Mouse (Mus musculus): ENCODE results near the gene Gpatch2l. TPM values are rescaled to one million over a fixed set of nuclear protein-coding genes. Genes with fewer than 3 reads are reported as not detected.
A peak's percentile ranks its signal among the peaks of the same experiment; 100 is the strongest.

Gpatch2l gene
- polyA plus RNA-seq (2012; ENCODE audit: insufficient read depth, insufficient read length, missing spikeins), result 6.8 and 8.8 TPM in 2 replicates

GRCm38 (mm10) chr12:86241604-86242536 is at the start of gene Gpatch2l:
TSS of gene Gpatch2l (plus strand) at chr12:86241858.
- Histone ChIP-seq H3K4me3 (ENCODE audit: insufficient read depth, low read depth, low read length) (peak within 1 kb of the TSS; percentile 87), H3K27ac (replicated peaks; ENCODE audit: low read depth, low read length) (peak within 1 kb of the TSS; percentile 86), H3K4me1 (ENCODE audit: control insufficient read depth, insufficient read depth, insufficient read length, low read length) (peaks cover 9% of the 10 kb centered on the region)

GRCm38 (mm10) chr12:86192036-86192449 is 49.6 kb upstream of the Gpatch2l start:
- Histone ChIP-seq H3K27ac (replicated peaks; ENCODE audit: low read depth, low read length) (no peak overlapping the region), H3K4me1 (ENCODE audit: control insufficient read depth, insufficient read depth, insufficient read length, low read length) (no peaks in the 10 kb centered on the region), H3K4me3 (ENCODE audit: insufficient read depth, low read depth, low read length) (no peak overlapping the region)

GRCm38 (mm10) chr12:86196944-86197343 is 44.7 kb upstream of the Gpatch2l start:
- no peaks in the 10 kb centered on the region for H3K4me1 ChIP-seq (ENCODE audit: control insufficient read depth, insufficient read depth, insufficient read length, low read length)
- H3K27ac ChIP-seq (replicated peaks; ENCODE audit: low read depth, low read length), result no peak overlapping the region
- no peak overlapping the region for H3K4me3 ChIP-seq (ENCODE audit: insufficient read depth, low read depth, low read length)

GRCm38 (mm10) chr12:86203443-86204057 is 38.1 kb upstream of the Gpatch2l start:
- H3K27ac ChIP-seq (replicated peaks; ENCODE audit: low read depth, low read length), result no peak overlapping the region
- no peaks in the 10 kb centered on the region for H3K4me1 ChIP-seq (ENCODE audit: control insufficient read depth, insufficient read depth, insufficient read length, low read length)
- H3K4me3 ChIP-seq (ENCODE audit: insufficient read depth, low read depth, low read length), result no peak overlapping the region

- no peaks in the 10 kb centered on the region for H3K4me1 ChIP-seq (ENCODE audit: control insufficient read depth, insufficient read depth, insufficient read length, low read length)
- H3K4me3 ChIP-seq (ENCODE audit: insufficient read depth, low read depth, low read length), result no peak overlapping the region
- H3K27ac ChIP-seq (replicated peaks; ENCODE audit: low read depth, low read length), result no peak overlapping the region
Observed at GRCm38 (mm10) chr12:86211099-86211520, 30.5 kb upstream of the Gpatch2l start.

GRCm38 (mm10) chr12:86212693-86213470 is 28.8 kb upstream of the Gpatch2l start:
- Histone ChIP-seq H3K27ac (replicated peaks; ENCODE audit: low read depth, low read length) (no peak overlapping the region), H3K4me1 (ENCODE audit: control insufficient read depth, insufficient read depth, insufficient read length, low read length) (no peaks in the 10 kb centered on the region), H3K4me3 (ENCODE audit: insufficient read depth, low read depth, low read length) (no peak overlapping the region)

- no peak overlapping the region for H3K4me3 ChIP-seq (ENCODE audit: insufficient read depth, low read depth, low read length)
- no peaks in the 10 kb centered on the region for H3K4me1 ChIP-seq (ENCODE audit: control insufficient read depth, insufficient read depth, insufficient read length, low read length)
- no peak overlapping the region for H3K27ac ChIP-seq (replicated peaks; ENCODE audit: low read depth, low read length)
Observed at GRCm38 (mm10) chr12:86214201-86214600, 27.5 kb upstream of the Gpatch2l start.

GRCm38 (mm10) chr12:86216687-86217421 is 24.8 kb upstream of the Gpatch2l start:
- Histone ChIP-seq H3K4me3 (ENCODE audit: insufficient read depth, low read depth, low read length) (no peak overlapping the region), H3K27ac (replicated peaks; ENCODE audit: low read depth, low read length) (no peak overlapping the region), H3K4me1 (ENCODE audit: control insufficient read depth, insufficient read depth, insufficient read length, low read length) (no peaks in the 10 kb centered on the region)

- Histone ChIP-seq H3K27ac (replicated peaks; ENCODE audit: low read depth, low read length) (no peak overlapping the region), H3K4me3 (ENCODE audit: insufficient read depth, low read depth, low read length) (no peak overlapping the region), H3K4me1 (ENCODE audit: control insufficient read depth, insufficient read depth, insufficient read length, low read length) (no peaks in the 10 kb centered on the region)
Observed at GRCm38 (mm10) chr12:86220200-86221021, 21.2 kb upstream of the Gpatch2l start.

- Histone ChIP-seq H3K4me1 (ENCODE audit: control insufficient read depth, insufficient read depth, insufficient read length, low read length) (no peaks in the 10 kb centered on the region), H3K4me3 (ENCODE audit: insufficient read depth, low read depth, low read length) (no peak overlapping the region), H3K27ac (replicated peaks; ENCODE audit: low read depth, low read length) (no peak overlapping the region)
Observed at GRCm38 (mm10) chr12:86221074-86221703, 20.5 kb upstream of the Gpatch2l start.

GRCm38 (mm10) chr12:86234295-86234694 is 7.4 kb upstream of the Gpatch2l start:
- H3K4me3 ChIP-seq (ENCODE audit: insufficient read depth, low read depth, low read length), result no peak overlapping the region
- no peaks in the 10 kb centered on the region for H3K4me1 ChIP-seq (ENCODE audit: control insufficient read depth, insufficient read depth, insufficient read length, low read length)
- no peak overlapping the region for H3K27ac ChIP-seq (replicated peaks; ENCODE audit: low read depth, low read length)

GRCm38 (mm10) chr12:86238736-86239135 is 2.9 kb upstream of the Gpatch2l start:
- Histone ChIP-seq H3K4me3 (ENCODE audit: insufficient read depth, low read depth, low read length) (no peak overlapping the region), H3K4me1 (ENCODE audit: control insufficient read depth, insufficient read depth, insufficient read length, low read length) (no peaks in the 10 kb centered on the region), H3K27ac (replicated peaks; ENCODE audit: low read depth, low read length) (no peak overlapping the region)

- H3K4me1 ChIP-seq (ENCODE audit: control insufficient read depth, insufficient read depth, insufficient read length, low read length), result peaks cover 9% of the 10 kb centered on the region
- peak overlapping the region; percentile 87 for H3K4me3 ChIP-seq (ENCODE audit: insufficient read depth, low read depth, low read length)
- peak overlapping the region; percentile 79 for H3K27ac ChIP-seq (replicated peaks; ENCODE audit: low read depth, low read length)
Observed at GRCm38 (mm10) chr12:86242563-86242962, 905 bp downstream of the Gpatch2l start.
